Mouse (Mus musculus) layer of hippocampus, postnatal 14 days (tissue): ENCODE results near the gene Runx1. TPM values are rescaled to one million over a fixed set of nuclear protein-coding genes. Genes with fewer than 3 reads are reported as not detected.

Experiments
- DNase-seq, 2 experiments: peaks; one replicate each; pipeline ENCODE4 v3.0.0; 2021 to 2022; ENCODE audit warnings: low spot score in 2 of 2, mixed read lengths in 1 of 2
- total RNA-seq, 2 experiments: library from RNA; stranded (reverse); gene quantifications; 2 replicates each; pipeline ENCODE4 v1.2.3; 2021

Runx1 gene
- total RNA-seq, 2 experiments from 2014 or later, result 1.9 to 2.6 TPM

DNA sequence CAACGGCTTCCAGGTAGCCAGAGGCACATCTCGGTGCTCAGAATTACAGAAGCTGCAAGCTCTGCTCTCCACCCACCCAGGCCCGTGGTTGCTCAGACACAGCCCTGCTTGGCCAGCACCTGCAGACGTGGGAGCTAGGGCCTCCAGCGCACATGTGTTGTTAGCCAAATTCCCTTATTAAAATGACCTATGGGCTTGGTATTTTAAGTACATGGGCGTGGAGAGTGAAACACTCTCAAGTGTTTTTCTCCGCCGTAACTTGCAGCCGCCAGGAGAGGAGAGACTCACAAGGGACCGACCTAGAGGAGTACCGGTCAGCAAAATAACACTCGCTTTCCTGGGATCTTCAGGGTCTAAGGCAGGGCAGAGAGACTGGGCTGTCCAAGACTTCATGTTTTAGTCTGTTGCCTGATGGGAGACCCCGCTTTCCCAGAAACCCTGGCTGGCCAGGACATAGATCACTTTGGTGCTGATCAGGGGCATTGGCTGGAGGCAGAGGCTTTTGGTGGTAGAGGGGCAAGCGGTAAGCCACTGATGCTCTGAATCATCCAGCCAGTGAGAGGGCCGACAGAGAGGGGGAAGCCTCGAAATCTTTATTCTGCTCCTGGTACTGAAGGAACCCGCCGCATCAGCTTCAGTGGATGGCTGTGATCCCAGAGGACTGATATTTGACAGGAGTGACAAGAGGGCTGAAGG, 151.7 kb downstream of the Runx1 start:
- DNase-seq, result no peak

DNA sequence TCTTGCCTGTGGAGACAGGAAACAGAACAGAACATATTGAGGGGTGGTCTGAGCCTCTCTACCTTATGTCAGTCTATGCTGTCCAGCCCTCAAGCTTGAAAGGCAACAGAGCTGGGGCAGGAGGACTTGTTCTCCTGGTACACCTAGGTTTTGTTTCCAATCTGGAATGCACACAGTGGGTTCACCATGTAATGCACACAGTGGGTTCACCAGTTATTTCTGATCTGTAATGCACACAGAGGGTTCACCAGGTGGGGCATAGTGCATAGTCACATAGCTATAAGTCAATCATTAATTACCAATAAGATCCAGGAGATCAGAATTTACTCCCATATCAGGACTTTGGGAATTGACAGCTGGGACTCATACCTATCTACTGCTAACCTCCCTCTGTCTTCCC, 157.1 kb downstream of the Runx1 start:
- no peak for DNase-seq

DNA sequence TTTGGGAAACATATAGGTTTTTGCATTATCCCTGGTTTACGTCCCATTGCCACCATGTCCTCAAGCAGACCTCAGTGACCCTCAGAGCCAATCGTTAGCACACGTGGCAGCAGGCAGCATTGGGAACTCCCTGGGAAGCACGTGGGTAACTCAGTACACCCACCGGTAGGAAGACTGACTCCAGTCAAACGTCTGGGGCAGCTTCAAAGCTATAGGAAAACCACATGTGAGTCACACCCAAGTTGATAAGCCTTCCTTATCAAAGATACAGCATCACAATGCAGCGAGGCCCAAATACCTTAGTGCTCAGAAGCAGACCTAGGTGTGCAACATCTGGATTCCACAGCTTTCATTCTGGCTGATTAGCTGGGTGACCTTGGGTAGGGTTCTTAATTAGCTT, 164.2 kb downstream of the Runx1 start:
- no peak for DNase-seq

DNA sequence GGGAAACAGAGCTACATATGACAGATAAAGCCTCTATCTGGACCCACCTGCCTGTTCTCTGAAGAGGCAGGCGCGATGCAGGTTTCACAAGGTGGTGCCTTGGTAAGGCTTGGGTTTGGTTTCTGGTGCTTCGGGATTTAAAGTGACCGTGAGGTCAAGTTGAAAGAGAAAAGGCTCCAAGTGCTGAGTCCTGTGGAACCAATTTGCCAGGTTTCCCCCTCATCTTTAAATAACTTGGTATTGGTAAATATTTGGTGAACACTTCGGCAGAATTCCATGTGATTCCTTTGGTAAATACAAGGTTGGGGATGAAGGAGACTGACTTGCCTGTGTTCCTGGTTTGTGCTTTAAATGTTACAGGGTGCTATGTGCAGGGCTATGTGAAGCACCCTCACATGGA, 169.2 kb downstream of the Runx1 start:
- DNase-seq, result no peak

DNA sequence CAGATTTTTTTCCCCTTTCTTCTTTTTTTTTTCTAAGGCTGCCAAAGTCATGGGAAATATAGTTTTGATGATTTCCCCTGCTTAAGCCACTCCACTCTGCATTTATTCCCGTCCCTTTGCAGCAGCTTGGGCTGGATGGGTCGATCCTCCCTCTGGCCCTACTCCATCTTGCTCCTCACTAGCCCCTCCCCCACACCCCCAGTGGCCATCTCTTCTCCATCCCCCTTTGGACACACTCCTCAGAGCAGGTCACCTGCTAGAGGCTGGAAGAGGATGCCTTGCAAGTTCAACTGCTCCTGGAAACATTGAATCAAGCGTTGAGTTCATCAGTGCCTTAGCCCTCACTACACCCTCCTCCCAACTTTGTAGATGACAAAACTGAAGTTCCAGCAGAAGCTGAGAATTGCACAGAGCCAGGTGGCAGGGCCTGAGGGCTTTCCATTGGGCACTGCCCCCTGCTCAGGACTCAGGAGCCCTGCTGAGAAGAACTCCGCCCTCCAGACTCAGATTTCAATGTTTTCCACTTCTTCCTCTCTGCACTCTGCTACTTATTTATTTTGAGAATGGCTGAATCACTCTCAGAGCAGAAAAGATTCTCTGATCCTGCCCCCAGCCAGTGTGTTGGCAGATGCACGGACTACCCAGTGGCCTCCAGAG, 171.5 kb downstream of the Runx1 start:
- DNase-seq, result no peak

DNA sequence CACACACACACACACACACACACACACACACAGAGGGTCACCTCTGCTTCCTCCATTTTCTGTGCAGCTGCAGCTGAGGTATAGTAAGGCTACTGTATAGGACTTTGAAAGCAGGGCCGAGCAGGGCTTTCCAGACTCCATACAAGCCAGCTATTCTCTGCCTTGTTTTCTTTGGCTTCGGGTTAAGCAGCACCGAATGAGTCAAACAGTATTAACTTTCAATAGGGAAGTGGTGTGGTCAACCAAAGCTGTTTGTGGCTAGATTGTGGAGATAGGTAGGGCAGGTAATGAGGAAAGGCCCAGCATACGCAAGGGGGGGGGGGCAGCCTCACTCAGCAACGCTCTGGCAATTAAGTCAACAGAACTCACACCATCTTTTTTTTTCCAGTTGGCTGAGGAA, 172.1 kb downstream of the Runx1 start:
- DNase-seq, result no peak

DNA sequence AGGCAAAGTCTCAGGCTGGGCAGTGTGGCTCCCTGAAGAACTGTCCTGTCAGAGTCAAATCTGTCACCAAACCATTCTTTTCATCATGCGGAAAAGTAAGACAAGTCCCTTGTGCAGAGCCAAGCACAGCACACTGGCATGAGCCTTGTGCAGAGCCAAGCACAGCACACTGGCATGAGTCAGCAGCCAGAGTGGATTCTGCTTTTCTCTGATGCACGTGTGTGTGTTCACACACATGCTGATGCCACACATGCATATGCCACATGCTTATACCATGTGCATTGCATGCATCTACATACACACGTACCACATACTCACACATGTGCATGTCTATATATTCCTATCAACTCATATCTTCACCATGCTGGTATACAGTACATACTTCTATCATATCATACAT, 174.7 kb downstream of the Runx1 start:
- DNase-seq, result no peak

DNA sequence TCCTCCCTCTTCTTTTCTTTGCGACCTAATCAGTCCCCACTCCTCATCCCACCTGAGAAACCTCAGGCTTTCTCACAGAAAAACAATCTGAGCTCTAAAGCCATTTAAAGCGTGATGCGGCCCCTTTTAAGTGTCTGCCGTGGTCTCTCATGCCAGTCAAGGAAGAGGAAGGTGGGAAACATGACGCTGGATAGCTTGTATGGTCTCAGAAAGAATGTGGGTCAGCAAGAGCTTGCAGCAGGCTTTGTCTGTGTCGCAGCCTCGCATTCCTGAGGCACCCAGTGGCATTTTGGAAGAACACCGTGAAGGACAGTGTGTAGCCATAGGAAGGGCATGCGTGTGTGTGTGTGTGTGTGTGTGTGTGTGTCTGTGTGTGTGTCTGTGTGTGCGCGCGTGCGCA, 179.8 kb downstream of the Runx1 start:
- DNase-seq, result no peak

DNA sequence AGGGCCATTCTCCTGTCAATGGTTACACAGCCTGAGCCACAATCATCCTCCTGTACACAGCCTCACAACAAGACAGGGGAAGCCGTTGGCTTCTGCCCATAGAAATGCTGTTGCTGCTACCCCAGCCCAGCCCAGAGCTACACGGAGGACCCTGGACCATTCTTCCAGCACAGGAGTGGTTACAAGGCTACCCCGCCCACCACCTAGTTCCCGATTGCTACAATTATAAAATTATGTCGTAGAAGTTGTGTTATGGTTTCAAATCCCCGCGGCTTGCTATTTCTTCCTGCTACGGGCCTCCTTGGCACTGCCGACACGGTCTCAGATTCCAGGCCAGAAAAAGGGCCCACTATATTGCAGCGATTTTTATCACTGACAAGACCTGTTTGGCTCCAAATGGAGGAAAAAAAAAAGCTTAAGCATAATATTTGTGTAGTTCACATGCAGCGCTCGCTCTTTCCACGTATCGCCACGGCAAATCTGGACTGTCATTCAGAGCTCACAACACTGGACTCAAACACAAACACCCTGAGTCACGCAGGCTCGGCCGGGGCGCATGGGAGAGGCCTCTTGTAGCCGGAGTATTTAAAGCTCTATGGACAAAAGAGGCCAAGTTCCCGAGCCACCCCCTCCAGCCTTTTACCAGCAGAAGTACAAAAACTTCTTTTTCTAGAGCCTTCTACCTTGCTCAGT, 180.4 kb downstream of the Runx1 start:
- DNase-seq, result no peak

DNA sequence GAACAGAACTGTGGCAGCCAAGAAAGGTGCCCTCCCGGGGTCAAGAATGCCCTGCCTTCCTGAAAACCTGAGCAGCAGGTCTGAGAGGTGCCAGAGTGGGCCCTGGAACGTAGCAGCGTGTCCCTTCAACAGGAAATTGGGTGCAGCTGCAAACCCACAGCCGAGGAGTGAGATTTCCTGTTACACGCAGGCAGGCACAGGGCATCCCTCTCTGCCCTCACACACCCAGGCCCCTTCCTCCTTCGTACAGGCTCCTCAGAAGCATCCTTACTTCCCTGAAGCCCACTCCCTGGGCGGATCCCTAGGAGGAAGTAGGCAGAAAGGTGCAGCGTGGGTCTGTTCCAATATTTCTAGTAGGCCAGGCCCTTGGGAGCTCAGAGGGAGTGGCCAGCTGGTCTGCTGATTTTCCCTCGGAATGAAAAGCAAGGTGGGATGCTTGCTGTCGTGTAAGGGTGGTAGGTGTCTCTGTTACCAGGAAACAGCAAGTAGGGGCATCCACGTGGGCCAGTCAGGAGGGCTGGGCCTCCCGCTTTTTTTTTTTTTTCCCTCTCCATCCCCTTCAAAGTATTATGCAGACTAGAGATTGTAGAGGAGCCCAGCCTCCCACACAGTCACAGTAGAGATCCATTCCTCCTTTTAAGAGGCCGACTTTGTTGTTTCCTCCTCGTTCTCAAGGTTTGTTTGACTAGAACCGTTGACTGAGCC, 181.1 kb downstream of the Runx1 start:
- DNase-seq, result no peak

DNA sequence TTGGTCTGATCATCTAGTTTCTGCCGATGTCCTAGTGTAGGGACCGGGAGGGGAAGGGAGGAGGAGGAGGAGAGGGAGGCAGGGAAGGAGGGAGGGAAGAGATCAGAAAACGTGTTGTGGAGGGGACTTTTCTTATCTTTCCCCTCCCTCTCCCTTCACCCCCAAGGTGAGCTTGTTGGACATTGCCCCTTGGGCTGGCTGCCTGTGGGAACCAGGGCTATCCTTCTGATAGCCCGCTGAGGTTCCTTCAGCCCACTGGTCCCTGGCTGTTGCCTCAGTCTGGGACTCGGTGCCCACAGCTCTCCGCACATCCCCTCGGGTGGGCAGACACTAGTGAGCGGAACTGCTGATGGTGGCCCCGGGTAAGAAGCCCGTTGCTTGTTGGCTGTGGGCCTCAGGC, 181.6 kb downstream of the Runx1 start:
- no peak for DNase-seq

DNA sequence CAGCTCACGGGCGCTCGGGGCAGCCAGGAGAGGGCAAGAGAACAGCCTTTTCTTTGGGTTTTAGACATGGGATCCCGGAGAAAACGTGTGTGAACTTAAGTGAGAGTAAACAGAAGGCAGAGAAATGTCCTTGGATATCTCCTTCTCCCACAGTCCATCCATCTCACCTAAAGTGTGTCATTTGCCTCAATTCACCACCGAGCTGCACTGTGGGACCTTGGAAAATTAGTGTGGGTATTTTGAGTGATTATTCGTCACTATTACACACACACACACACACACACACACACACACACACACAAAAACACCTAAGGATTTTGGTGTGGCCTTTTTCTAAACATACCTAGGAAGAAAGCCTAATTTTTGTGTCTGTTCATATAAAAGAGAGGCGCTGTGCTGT, 183.7 kb downstream of the Runx1 start:
- DNase-seq, result no peak

DNA sequence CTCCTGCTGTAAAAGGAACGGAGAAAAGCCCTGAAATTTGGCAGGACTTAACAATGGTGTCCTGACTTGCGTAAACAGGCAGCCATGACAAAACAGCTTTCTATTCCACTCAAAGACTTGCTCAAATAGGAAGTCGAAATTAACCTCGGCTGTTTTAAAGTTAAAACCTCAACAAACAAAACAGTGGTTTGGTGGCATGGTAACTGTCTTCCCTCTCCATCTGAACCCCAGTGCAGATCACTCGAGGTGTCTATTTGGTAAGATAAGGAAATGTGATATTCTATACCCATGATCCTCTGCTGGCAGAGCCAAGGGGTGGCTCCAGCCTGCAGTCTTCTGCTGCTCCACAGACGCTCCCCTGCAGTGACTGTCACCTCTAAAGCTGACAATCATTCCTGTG, 184.9 kb downstream of the Runx1 start:
- no peak for DNase-seq

DNA sequence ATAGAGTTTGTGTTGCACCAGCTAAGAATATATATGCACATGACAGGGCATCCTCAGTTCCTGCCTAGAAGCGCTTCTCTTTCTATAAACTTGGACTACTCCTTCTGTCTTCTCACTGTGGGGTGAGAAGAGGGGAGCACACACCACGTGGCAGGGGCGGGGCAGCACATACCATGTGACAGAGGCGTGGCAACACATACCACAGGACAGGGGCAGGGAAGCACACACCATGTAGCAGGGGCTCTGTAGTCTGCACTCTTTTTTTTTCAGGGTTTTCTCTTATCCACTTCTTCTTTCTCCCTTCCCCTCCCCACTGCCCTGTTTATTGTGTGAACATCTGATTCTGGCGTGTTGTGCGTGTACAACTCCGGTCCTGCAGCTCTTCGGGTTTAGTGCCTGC, 186.9 kb downstream of the Runx1 start:
- no peak for DNase-seq

DNA sequence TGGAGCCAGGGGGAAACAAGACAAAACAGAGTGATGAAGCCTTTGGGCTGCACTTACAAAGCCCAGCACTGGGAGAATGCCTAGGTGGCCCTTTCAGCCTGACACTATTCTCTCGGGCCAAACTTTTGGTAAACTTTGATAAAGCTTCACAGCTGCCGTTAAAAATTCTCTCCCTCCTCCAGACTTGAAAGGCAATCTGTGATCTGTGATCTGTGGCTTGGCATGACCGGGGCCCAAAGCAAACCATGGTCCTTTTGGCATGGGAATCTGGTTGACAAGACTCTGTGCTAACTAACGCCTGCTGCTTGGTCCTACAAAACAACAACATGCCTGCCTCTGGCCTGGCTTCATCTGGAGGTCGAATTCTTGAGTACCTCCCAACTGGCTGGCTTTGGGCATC, 188.9 kb downstream of the Runx1 start:
- no peak for DNase-seq

DNA sequence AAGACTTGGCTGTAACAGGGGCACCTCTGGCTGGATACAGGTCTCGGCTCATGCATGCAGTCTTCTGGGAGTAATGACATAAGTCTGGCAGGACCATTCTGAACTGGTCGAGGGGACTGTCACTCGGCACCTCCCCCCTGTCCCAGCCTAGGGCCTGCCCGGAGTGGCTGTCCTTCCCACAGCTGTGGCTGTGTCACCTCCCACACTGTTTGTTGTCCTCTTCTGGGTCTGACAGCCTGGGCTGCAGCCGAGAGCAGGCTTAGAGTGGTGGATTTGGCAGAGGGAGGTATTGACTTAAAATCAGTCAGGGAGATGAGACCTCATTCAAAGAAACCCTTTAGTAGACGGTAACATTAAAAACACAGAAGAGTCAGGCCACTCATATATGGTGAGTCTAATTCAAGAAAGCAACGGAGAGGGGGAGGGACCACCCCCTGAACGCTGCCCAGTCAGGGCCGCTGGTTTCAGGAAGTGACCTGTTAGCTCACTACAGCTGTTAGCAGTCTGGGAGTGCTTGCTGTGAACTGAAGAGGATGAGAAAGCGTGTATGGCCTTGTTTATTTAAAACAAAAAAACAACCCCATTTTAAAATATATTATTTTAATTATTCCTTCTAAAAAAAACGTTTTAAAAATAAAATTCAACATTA, 193.7 kb downstream of the Runx1 start:
- DNase-seq, result no peak

DNA sequence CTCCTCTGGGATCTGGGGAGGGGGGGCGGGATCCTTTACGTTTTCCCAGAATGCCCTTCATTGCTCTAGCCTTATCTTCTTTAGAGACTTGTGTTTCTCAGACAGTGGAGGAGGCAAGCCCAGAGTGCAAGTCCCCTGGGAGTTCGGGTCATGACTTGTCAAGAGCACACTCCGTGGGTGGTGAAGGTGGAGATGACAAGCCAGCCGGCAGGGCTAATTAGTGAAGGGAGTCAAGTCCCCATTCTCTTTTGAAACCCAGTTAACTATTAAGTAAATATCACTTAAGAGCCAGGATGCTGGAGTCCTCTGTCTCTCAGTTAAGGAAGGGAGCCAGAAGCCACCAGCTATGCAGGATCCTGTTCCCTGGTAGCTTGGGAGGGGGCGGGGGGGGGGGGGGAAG, 194.3 kb downstream of the Runx1 start:
- DNase-seq, result no peak

DNA sequence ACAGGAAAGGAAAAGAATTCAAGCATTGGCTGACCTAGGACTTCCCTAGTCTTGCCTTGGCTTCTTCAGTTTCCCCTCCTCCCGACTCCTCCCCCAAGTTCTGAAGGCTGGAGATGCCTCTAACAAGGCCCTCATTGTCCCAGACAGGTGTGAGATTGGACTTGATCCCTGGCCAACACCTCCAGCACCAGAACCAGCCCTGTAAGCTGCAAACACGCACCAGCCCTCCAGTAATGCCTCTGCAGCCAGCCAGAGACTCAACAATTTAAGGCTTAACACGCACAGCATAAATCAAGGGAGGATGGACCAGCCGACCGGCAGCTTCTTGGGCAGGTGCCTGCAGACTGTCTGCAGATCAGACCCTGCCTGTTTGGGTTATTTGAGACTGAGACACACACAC, 195.0 kb downstream of the Runx1 start:
- DNase-seq, result no peak

DNA sequence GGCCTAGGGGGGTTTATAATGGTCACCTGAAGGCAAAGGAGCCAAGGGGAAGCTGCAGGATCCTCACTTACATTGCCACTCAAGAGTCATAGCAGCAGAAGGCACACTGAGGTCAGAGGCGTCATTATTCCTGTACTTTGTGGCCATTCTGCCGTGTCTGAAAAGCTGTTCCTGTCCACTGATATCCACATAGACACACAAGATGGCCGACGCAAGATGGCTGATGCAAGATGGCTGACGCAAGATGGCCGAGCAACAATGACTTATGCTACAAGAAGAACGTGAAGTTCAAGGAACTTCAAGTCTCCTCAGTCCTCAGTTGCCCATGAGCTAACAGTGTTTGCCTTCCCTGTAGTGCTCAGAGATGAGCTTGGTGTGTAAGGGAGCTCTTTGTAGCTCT, 196.1 kb downstream of the Runx1 start:
- no peak for DNase-seq

DNA sequence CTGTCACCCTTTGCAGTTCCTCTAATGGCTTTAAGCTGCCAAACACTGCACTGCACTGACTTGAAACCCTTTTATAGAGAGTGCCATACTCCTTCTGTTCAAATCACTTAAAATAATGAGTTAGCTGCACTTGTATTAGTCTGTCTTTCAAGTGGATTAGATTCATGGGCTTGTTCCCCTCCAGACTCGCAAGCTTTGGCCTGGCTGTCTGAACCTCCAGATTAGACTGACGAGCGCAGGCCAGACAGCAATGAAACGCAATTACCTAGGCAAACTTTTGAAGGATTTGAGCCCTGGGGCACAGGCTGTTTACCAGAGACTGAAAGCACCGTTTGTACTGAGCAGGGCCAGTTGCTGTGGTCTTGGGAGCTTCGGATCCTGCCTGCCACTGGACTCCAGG, 198.7 kb downstream of the Runx1 start:
- DNase-seq, result peak in 1 of 2 experiments; percentile 16

DNA sequence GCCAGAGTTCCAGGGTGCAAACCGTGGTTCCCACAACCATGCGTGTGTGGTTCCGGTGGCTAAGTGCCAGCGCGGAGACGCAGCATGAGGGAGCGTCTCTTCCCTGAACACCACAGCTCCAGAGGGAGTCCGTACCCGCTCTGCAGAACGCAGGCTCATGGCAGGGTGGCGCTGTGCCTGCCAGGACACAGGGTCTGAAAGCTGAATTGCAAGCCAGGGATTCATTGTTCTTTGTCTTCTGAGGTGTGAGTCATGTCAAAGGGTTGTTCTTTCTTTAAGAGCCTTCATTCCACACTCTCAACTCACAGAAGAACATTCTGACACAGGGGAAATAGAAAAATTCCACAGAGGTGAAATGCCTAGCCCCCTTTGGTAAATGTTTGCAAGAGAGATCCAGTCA, 202.0 kb downstream of the Runx1 start:
- no peak for DNase-seq

DNA sequence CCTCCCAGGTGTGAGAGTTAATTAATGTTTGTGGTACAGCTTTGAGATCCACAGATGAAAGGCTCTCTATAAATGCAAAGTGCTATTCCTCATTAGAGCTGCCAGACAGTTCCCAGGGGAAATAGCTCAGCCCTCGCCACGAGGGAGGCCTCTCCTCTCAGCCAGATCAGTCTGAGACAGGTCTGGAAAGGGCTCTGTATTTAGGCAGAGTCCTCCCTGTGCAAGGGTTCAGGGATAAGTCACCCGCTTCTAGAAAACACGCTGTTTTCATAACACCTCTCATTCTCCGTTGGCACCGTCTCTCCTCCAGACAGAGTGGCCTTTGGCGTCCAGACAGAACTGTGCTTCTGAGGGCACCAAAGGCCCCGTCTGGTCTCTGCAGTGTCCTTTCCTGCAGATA, 204.1 kb downstream of the Runx1 start:
- DNase-seq, result no peak
